Mouse (Mus musculus): ENCODE data around the gene Pde2a.

GRCm38 (mm10) chr7:101464927-101465326, 43.4 kb downstream of the Pde2a start:
- TF ChIP-seq EP300 (IDR thresholded peaks at IDR 0.05; ENCODE audit: insufficient read depth, low read depth, low read length) = no peak
- TF ChIP-seq CTCF (IDR thresholded peaks at IDR 0.05; ENCODE audit: low read depth, low read length) = no peak

Data from ES-Bruce4 (cell line).